Mouse (Mus musculus) hindbrain, embryonic 16.5 days (tissue): ENCODE measurements around the gene Triap1. TPM values are rescaled to one million over a fixed set of nuclear protein-coding genes. Genes with fewer than 3 reads are reported as not detected.
"Not testable (repeated sequence)": the region's sequence is repeated elsewhere in the genome, so short reads cannot be mapped to it uniquely, and the experiment has no call there.

Experiments used
- ATAC-seq: fragments of 200-750 bp; cut with Nextera tagmentation; 2 replicates; pipeline ENCODE4 v1.8.0; 2017; ENCODE audit warnings: moderate TSS enrichment, moderate library complexity
- H3K27ac ChIP-seq: fragments of 300-500 bp; sonication (generic); 2 replicates; pipeline ENCODE4 v1.5.1; 2014; ENCODE audit warnings: low read depth, mild to moderate bottlenecking, control low read depth, low read length, moderate library complexity
- H3K27me3 ChIP-seq: fragments of 300-500 bp; sonication (generic); replicated peaks from 2 replicates; pipeline ENCODE4 v1.6.1; 2014; ENCODE audit warnings: low read length; ENCODE audit not compliant: control insufficient read depth, insufficient read depth
- H3K36me3 ChIP-seq: fragments of 300-500 bp; sonication (generic); 2 replicates; pipeline ENCODE4 v1.6.1; 2014; ENCODE audit warnings: mild to moderate bottlenecking, low read length, moderate library complexity, mixed read lengths; ENCODE audit not compliant: control insufficient read depth, insufficient read depth
- H3K4me1 ChIP-seq: fragments of 300-500 bp; sonication (generic); 2 replicates; pipeline ENCODE4 v1.6.1; 2014; ENCODE audit warnings: low read depth, low read length; ENCODE audit not compliant: control insufficient read depth, insufficient read depth
- H3K4me2 ChIP-seq: fragments of 300-500 bp; sonication (generic); 2 replicates; pipeline ENCODE4 v1.6.1; 2014; ENCODE audit warnings: mild to moderate bottlenecking, low read length, control low read depth, moderate library complexity
- H3K4me3 ChIP-seq: fragments of 300-500 bp; sonication (generic); 2 replicates; pipeline ENCODE4 v1.5.1; 2014; ENCODE audit warnings: mild to moderate bottlenecking, low read length, control low read depth, moderate library complexity
- H3K9ac ChIP-seq: fragments of 300-500 bp; sonication (generic); 2 replicates; pipeline ENCODE4 v1.6.1; 2014; ENCODE audit warnings: low read depth, mild to moderate bottlenecking, control low read depth, low read length, moderate library complexity
- H3K9me3 ChIP-seq: fragments of 300-500 bp; sonication (generic); 2 replicates; pipeline ENCODE4 v1.6.1; 2014; ENCODE audit warnings: mild to moderate bottlenecking, low read length, moderate library complexity; ENCODE audit not compliant: control insufficient read depth
- WGBS: fragments of 180-500 bp; shearing (Covaris S2); extraction: QIAGEN DNeasy Blood & Tissue Kit; methylation state at CpG from one replicate; pipeline ENCODE4 v1.1.7; 2014; 5-methylcytosine and 5-hydroxymethylcytosine counted together
- polyA plus RNA-seq: library from polyadenylated mRNA; unstranded; fragments of >200 nt; fragmentation: Nextera tagmentation; extraction: Ambion mirVana; gene quantifications from 2 replicates; pipeline ENCODE4 v1.2.1, GENCODE M21; 2015

Gene Triap1
- polyA plus RNA-seq, 1 experiment from 2014 or later, result 52.8 TPM

DNA sequence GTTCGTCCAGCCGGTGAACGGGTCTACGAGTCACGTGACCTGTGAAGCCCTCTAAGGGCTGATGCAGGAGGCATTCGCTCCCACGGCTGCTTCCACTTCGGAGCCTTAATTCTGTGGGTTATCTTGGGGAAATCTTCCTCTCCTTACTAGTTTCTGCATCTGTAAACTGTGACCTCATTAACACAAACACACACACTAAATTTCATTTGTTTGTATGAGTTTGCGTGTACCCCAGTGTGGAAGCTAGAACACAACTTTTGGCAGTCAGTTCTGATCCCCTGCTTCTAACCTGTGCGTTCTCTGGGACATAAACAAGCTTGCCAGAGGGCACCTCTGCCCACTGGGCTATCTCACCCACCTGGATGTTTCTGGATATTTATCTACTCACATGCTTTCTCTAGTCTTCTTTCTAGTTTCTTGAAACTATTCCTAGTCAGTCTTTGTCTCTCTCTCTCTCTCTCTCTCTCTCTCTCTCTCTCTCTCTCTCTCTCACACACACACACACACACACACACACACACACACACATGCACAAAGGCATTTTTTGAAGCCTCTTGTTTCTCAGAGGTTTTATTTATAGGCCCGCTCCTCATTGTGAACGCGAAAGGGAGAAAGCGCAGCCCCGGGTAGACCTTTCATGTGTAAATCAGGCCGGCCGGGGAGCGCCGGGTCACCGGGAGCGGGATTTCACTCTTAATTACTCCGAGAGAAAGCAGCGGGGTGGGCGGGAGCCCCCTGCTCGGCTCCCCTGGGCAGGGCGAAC lies 32.6 kb downstream of the Triap1 start:
- H3K36me3 ChIP-seq, result no peaks in the 10 kb centered on the region
- WGBS, result 8% methylated on average over 26 of the region's 26 CpGs
- H3K4me3 ChIP-seq, result peak overlapping the region; percentile 36
- no peak overlapping the region for H3K27ac ChIP-seq
- peak overlapping the region; percentile 63 for H3K9ac ChIP-seq
- no peaks in the 10 kb centered on the region for H3K27me3 ChIP-seq
- no peaks in the 10 kb centered on the region for H3K9me3 ChIP-seq
- peaks cover 3% of the 10 kb centered on the region for H3K4me1 ChIP-seq
- peak; percentile 78 for ATAC-seq
- peak overlapping the region; percentile 79 for H3K4me2 ChIP-seq

- Histone ChIP-seq H3K9me3 (no peaks in the 10 kb centered on the region), H3K9ac (peak overlapping the region; percentile 63), H3K4me2 (peak overlapping the region; percentile 79), H3K4me3 (peak overlapping the region; percentile 36), H3K36me3 (no peaks in the 10 kb centered on the region), H3K27ac (no peak overlapping the region), H3K27me3 (no peaks in the 10 kb centered on the region), H3K4me1 (peaks cover 3% of the 10 kb centered on the region)
- ATAC-seq, result no peak
- 8% methylated on average over 11 of the region's 11 CpGs for WGBS
Observed at GRCm38 (mm10) chr5:115374204-115374820, 33.3 kb downstream of the Triap1 start.

DNA sequence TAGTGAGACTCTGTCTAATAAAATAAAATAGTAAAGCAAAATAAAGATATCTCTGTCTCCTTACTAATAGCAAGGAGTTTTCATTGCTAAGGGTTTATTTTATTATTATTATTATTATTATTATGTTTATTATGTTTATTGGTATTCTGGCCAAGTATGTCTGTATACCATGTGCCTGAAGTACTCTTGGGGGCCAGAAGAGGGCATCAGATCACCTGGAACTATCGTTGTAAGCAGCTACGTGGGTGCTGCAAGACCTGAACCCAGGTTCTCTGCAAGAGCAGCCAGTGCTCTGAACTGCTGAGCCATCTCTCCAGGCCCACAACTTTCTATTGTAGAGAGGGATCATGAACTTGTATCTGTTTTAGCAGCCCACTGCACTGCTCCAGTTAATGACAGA lies 34.4 kb downstream of the Triap1 start:
- no peak for ATAC-seq
- Histone ChIP-seq H3K27ac (no peak overlapping the region), H3K4me2 (no peak overlapping the region), H3K4me1 (peaks cover 3% of the 10 kb centered on the region), H3K4me3 (no peak overlapping the region), H3K27me3 (no peaks in the 10 kb centered on the region), H3K9ac (no peak overlapping the region), H3K9me3 (no peaks in the 10 kb centered on the region), H3K36me3 (no peaks in the 10 kb centered on the region)
- whole genome bisulfite sequencing, result 83% methylated on average over 2 of the region's 2 CpGs

GRCm38 (mm10) chr5:115378882-115379281 lies 37.9 kb downstream of the Triap1 start:
- not testable (repeated sequence) for H3K9me3 ChIP-seq, H3K36me3 ChIP-seq, H3K27ac ChIP-seq, H3K9ac ChIP-seq, H3K27me3 ChIP-seq, ATAC-seq, H3K4me2 ChIP-seq, H3K4me3 ChIP-seq, H3K4me1 ChIP-seq
- WGBS, result 88% methylated on average over 2 of the region's 2 CpGs

GRCm38 (mm10) chr5:115391935-115392334 lies 50.9 kb downstream of the Triap1 start:
- no peaks in the 10 kb centered on the region for H3K36me3 ChIP-seq
- no peaks in the 10 kb centered on the region for H3K9me3 ChIP-seq
- 32% methylated on average over 9 of the region's 9 CpGs for WGBS
- H3K4me1 ChIP-seq, result no peaks in the 10 kb centered on the region
- H3K27me3 ChIP-seq, result no peaks in the 10 kb centered on the region
- no peak overlapping the region for H3K4me3 ChIP-seq
- no peak overlapping the region for H3K4me2 ChIP-seq
- H3K27ac ChIP-seq, result no peak overlapping the region
- H3K9ac ChIP-seq, result no peak overlapping the region
- no peak for ATAC-seq

GRCm38 (mm10) chr5:115392969-115393368 lies 51.9 kb downstream of the Triap1 start:
- H3K9me3 ChIP-seq, result no peaks in the 10 kb centered on the region
- no peak overlapping the region for H3K4me3 ChIP-seq
- H3K9ac ChIP-seq, result no peak overlapping the region
- no peaks in the 10 kb centered on the region for H3K27me3 ChIP-seq
- no peak overlapping the region for H3K27ac ChIP-seq
- WGBS, result 91% methylated on average over 1 of the region's 1 CpGs
- no peak for ATAC-seq
- H3K4me2 ChIP-seq, result no peak overlapping the region
- no peaks in the 10 kb centered on the region for H3K36me3 ChIP-seq
- H3K4me1 ChIP-seq, result peaks cover 2% of the 10 kb centered on the region; the same call in 1 of the 2 replicates

Other genes starting within 250 kb of the Triap1 start
- 32.2 and 35.9 TPM in 2 replicates for gene Gm10401, start 242.9 kb upstream of the Triap1 start, polyA plus RNA-seq
- 20.7 and 22.0 TPM in 2 replicates for gene Acads, start 221.9 kb upstream of the Triap1 start, polyA plus RNA-seq
- 31.5 and 36.8 TPM in 2 replicates for gene Unc119b, start 206.2 kb upstream of the Triap1 start, polyA plus RNA-seq
- gene Mlec, start 183.0 kb upstream of the Triap1 start, polyA plus RNA-seq, result 23.8 and 31.5 TPM in 2 replicates
- gene Cabp1, start 146.8 kb upstream of the Triap1 start, polyA plus RNA-seq, result 6.5 and 11.6 TPM in 2 replicates
- 106 and 107 TPM in 2 replicates for gene Pop5, start 105.4 kb upstream of the Triap1 start, polyA plus RNA-seq
- 146 and 180 TPM in 2 replicates for gene Rnf10, start 68.3 kb upstream of the Triap1 start, polyA plus RNA-seq
- gene Coq5, start 61.6 kb upstream of the Triap1 start, polyA plus RNA-seq, result 61.4 and 62.9 TPM in 2 replicates
- 1,172 and 1,268 TPM in 2 replicates for gene Dynll1, start 40.2 kb upstream of the Triap1 start, polyA plus RNA-seq
- gene Srsf9, start 14.0 kb upstream of the Triap1 start, polyA plus RNA-seq, result 105 and 128 TPM in 2 replicates
- 32.3 and 45.5 TPM in 2 replicates for gene Gatc, start within 50 bp of the Triap1 start, polyA plus RNA-seq
- gene Cox6a1, start 7.8 kb downstream of the Triap1 start, polyA plus RNA-seq, result 1,192 and 1,343 TPM in 2 replicates
- gene Msi1, start 88.4 kb downstream of the Triap1 start, polyA plus RNA-seq, result 23.0 and 44.5 TPM in 2 replicates
- not detected in 2 replicates for gene Pla2g1b, start 125.0 kb downstream of the Triap1 start, polyA plus RNA-seq
- gene Sirt4, start 143.5 kb downstream of the Triap1 start, polyA plus RNA-seq, result 24.8 and 26.8 TPM in 2 replicates
- 19.1 and 23.9 TPM in 2 replicates for gene Pxn, start 165.5 kb downstream of the Triap1 start, polyA plus RNA-seq
- gene Rplp0, start 218.2 kb downstream of the Triap1 start, polyA plus RNA-seq, result 814 and 834 TPM in 2 replicates
- gene Gcn1l1, start 224.0 kb downstream of the Triap1 start, polyA plus RNA-seq, result 32.2 and 39.3 TPM in 2 replicates